Mouse (Mus musculus): ENCODE results near the gene Skor1.

Gene Skor1

DNA sequence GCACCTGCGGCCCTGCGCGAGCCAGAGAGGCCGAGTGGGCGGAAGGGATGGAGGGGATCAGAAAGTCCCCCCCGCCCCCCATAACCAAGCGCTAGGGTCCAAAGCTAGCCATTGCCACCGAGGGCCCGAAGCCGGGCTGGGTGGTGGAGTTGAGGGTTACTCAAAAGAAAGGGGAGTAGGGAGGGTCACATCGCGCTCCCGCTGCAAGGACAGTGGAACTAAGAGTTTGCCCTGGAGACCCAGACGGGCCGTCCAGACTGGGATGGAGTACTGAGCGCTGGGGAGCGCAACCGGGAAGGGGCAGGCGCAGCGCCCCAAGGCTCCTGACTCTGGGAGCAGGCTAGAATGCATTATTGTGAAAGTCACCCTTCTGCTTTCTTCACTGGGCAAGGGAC lies 608 bp upstream of the Skor1 start:
- DNase-seq (ENCODE audit: low spot score) = no peak

DNA sequence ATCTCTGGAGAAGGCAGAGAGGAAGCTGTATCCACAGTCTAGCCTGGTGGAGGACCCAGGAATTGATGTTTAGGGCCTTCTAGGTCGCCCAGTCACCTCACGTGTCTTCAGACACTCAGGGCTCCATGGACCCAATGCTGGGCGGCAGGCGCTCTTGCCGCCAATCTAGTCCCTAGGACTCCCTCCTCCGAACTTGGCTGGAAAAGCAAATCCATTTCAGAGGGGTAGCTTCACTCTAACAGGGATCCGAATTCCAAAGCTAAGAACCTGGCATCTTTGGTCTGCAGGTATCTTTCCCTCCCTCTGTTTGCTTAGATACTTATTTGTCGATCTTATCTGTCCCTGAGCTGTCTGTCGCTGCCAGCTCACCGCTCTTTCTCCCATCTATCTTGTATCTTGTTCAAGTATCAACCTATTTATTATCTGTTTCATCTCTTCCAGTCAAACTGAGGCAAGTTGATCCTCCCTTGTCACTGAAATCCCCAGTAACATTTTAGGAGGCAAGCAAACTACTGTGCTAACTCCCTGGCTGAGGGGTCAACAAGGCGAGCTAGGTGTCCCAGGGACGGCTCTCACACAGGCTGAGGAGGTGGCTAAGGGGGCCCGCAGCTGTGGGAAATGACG lies 863 bp downstream of the Skor1 start:
- no peak for DNase-seq (ENCODE audit: low spot score)

GRCm38 (mm10) chr9:63147296-63147695 lies 1.5 kb downstream of the Skor1 start:
- no peak for DNase-seq (ENCODE audit: low spot score)

GRCm38 (mm10) chr9:63146856-63147274 lies 1.9 kb downstream of the Skor1 start:
- DNase-seq (ENCODE audit: low spot score) = no peak

DNA sequence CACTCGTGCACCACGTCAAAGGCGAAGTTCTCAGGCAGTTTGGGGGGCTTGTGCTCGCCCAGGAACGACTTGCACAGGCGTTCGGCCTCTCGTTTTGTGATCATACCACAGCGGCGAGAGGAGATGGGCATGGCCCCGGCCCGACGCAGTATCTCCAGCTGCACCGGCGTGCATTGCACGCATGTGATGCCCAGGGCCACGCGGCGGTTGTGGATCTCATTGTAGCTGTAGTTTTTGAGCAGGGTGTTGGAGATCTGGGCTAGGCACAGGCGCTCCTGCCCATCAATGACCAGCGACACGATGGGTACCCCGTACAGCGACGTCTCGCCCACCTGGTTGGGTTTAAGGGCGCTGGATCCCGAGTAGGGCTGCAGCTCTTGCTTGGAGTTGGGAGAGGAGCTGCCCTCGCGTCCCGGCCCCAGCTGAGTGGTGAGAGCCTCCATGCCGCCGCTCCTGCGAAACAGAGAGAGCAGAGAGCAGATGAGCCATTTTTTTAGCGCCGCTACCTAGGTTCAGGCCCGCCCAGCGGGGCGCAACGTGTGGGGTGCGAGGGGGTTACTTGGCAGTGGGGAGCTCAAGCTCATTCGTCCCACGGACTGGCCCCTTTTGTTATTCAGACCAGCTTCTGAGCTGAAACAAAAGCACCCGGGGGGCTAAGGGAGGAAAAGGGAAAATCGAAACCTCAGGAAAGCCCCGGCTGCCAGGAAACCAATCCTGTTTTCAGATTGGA lies 2.5 kb downstream of the Skor1 start:
- DNase-seq (ENCODE audit: low spot score) = no peak

GRCm38 (mm10) chr9:63145249-63146125 lies 3.3 kb downstream of the Skor1 start:
- DNase-seq (ENCODE audit: low spot score) = no peak

DNA sequence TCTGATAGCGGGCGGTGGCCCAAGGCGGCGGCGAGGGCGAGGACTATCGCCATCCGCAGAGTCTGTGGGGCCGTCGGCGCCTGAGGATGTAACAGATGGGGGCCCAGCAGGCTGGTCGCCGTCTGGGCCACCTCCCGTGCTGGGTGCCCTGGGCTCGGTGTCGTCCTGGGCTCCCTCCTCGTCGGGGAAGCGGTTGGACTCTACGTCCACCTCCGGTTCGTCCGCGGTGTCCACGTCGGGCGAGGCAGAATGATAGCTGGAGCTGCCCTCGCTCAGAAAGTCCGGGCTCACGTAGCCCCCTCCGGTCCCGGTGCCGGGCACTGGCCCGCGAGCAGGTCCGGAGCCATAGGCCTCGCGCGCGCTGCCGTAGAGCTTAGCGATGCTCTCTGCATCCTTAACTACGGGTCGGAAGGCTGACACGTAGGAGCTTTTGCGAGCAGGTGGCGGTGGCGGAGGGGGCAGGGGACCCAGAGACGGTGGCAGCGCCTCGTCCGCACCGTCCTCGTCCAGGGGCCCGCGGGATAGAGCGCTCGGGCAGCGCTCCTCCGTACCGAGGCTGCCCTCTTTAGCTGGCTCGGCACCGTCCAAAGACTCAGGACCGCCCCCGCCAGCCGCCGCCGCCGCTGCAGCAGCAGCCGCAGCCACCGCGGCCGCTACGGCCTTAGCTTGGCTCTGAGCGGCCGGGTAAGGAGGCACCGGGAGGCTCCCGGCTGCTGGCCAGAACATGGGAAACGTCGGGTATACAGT lies 4.1 kb downstream of the Skor1 start:
- no peak for DNase-seq (ENCODE audit: low spot score)

DNA sequence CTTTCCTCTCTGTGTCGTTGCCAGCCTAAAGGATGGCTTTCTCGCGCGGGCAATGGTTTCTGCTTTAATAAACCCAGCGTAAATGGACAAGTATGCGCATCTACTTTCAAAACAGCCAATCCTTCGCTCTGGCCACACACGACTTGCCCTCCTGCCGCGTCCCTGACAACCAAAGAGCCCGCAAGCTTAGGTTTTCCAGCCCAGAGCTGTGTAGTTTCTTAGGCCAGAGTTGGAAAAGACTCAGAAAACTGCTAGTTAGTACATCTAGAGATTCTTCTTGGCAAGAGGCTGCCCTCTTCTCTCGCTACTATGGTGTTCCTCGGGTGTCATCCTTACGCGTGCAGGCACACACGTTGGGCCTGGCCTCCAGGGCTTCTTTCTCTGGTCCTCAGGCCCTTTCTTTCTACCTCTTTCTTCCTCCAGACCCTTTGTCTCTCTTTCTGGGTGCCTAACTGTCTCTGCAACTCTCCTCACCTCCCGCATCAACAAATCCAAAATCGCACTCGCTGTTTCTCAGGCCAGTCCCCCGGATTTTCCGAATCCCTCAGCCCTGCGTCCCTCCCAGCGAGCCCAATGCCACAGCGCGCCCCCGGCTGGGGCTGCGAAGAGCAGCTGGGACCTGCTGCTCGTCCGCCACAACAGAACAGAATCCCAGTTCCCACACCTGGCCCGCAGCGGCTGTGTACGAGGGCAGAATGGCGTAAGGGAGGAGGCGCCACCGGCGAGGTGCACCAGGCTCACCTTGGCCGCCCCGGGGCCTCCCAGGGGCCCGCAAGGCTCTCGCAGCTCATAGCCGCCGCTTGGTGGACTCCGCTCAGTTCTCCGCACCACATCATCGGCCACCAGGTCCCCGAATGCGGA lies 4.9 kb downstream of the Skor1 start:
- DNase-seq (ENCODE audit: low spot score) = no peak

DNA sequence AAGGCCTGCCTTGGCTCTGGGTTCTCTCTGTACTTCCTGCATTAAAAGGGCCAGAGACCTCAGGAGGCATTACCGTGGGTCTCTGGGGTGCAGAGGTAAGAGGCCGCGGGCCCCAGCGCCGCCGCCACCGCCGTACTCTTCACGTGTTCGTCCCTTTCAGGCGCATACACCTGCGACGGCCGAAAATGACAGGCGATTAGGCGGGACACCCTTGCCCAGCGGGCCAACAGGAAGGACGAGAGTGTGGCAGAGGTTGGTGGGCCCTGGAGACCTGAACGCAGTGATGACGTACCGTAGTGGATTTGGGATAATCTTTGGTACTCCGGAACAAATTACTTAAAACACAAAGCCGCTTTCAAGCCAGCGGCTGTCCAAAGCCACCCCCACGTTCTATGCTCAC lies 5.5 kb downstream of the Skor1 start:
- no peak for DNase-seq (ENCODE audit: low spot score)

- DNase-seq (ENCODE audit: low spot score) = no peak
These were observed 6.3 kb downstream of the Skor1 start for GRCm38 (mm10) chr9:63142335-63143036.

DNA sequence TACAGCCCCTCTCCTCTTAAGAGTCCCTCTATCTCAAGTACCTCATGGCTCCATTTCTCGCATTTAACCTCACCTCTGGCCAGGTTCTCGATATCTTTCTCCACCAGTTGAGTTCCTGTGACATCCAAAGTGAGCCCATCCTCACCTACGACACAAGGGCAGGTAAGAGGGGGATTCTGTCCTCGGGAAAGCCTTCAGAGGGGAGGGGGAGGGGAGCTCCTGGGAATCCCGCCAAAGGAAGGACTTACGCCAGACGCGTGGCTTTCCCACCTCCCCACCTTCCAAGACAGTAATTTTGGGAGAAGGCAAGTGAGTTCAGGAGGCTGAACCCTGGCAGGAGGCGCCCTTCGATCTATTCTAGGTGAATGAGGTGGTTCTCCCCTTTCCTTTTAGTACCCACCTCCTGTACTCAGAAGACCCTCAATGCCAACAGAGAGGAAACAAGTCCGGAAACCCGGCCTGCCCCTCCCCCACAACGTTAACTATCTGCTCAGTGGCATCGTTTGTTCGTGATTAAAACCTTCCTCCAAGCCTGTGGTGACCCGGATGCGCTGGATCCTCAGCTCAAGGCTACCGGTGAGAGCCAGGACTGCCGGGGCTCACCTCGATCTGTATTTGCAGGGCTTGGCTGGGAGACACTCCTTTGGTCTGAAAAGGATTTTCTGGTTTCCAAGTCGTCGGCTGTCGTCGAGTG lies 7.0 kb downstream of the Skor1 start:
- no peak for DNase-seq (ENCODE audit: low spot score)

DNA sequence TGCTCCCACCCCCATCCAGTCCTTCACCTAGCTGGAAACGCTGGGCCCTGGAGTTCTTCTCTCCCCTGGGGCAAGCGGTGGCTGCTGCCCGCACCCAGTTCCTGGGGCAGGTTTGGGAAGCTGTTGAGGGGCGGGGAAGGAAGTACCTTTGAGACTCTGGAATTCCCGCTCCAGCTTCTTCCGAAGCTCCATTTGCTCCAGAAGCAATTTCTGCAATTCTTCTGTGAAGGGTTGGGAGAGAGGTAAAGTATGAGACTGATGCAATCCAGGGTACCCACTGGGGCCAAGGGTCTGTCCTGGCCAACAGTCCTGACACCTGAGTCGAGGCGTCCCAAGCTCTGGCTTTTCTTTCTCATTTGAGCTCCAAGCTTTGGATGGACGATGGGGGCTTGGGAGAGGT lies 8.6 kb downstream of the Skor1 start:
- no peak for DNase-seq (ENCODE audit: low spot score)

GRCm38 (mm10) chr9:63139661-63140060 lies 9.1 kb downstream of the Skor1 start:
- DNase-seq (ENCODE audit: low spot score) = no peak

GRCm38 (mm10) chr9:63138481-63138967 lies 10.2 kb downstream of the Skor1 start:
- no peak for DNase-seq (ENCODE audit: low spot score)

- DNase-seq (ENCODE audit: low spot score) = no peak
These were observed 11.2 kb downstream of the Skor1 start for GRCm38 (mm10) chr9:63137615-63137915.

DNA sequence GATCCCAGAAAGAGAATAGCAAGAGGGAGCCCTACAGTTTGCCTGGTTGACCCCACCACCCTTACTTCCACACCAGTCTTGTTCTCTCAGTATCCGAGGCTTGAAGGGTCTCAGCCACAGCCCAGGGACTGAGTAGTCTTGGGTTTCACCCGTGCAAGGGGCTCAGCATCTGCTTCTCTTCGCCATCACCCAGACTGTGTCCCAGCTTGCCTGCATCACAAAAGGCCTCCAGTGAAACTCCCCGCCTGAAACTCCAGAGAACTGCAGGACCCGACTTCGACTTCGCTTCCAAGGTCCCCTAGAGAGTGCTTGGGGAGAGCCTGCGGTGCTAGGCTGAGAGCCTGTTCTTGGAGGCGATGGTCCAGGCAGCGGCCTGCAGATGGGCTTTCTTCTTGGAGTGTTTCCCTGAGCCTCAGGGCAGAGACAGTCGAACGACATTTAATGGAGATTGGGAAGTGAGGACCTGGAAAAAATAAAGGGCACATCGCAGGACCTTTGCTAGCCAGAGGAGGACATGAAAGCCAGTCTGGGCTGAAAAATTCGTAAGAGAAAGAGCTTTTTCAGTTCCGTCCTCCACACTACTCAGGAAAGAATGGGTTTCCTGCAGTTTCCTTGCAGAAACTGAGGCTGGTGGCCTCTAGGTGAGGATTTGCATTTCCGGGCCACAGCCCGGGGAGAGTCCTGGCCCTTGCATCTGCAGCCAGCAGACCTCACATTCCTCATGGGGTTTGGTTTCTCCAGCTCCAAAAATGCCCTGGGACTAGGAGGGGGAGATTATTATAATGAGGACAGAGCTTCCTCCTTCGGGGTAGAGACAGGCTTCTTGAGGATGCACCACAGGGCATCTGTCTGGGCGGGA lies 11.8 kb downstream of the Skor1 start:
- DNase-seq (ENCODE audit: low spot score) = no peak

GRCm38 (mm10) chr9:63136241-63136640 lies 12.5 kb downstream of the Skor1 start:
- no peak for DNase-seq (ENCODE audit: low spot score)

GRCm38 (mm10) chr9:63135801-63136200 lies 13.0 kb downstream of the Skor1 start:
- no peak for DNase-seq (ENCODE audit: low spot score)

GRCm38 (mm10) chr9:63135356-63135755 lies 13.4 kb downstream of the Skor1 start:
- DNase-seq (ENCODE audit: low spot score) = no peak

All from spleen, adult 12 weeks (tissue).